Mouse (Mus musculus) MEL (cell line): Measurements from ENCODE around the gene Cyth3. TPM values are rescaled to one million over a fixed set of nuclear protein-coding genes. Genes with fewer than 3 reads are reported as not detected.

ENCODE experiments used
- DNase-seq: peaks from one replicate; pipeline ENCODE4 v3.0.0; 2011; ENCODE audit warnings: low read depth, low spot score
- H3K27ac ChIP-seq: 2 replicates; pipeline ENCODE4 v1.5.1; 2012; ENCODE audit warnings: low read depth, mild to moderate bottlenecking, control low read depth, low read length, moderate library complexity; ENCODE audit not compliant: control insufficient read depth
- H3K27me3 ChIP-seq, 2 experiments: fragments of 150-350 bp in 1 of 2; sonication (generic) in 1 of 2; 2 replicates each; pipeline ENCODE4 v1.6.1; 2012; ENCODE audit warnings: low read length in 2 of 2, mild to moderate bottlenecking in 2 of 2, improper control_type of control experiment in 1 of 2, moderate library complexity in 1 of 2; ENCODE audit not compliant: insufficient read depth in 2 of 2, control insufficient read depth in 1 of 2
- H3K36me3 ChIP-seq, 2 experiments: 2 replicates each; pipeline ENCODE4 v1.6.1; 2012 to 2014; ENCODE audit warnings: low read length in 2 of 2, improper control_type of control experiment in 1 of 2, inconsistent platforms in 1 of 2, mild to moderate bottlenecking in 1 of 2; ENCODE audit not compliant: insufficient read depth in 2 of 2, control insufficient read depth in 1 of 2
- H3K4me1 ChIP-seq, 2 experiments: fragments of 150-350 bp in 1 of 2; sonication (generic) in 1 of 2; 2 replicates each; pipeline ENCODE4 v1.6.1; 2012; ENCODE audit warnings: low read length in 2 of 2, improper control_type of control experiment in 1 of 2, mild to moderate bottlenecking in 1 of 2; ENCODE audit not compliant: insufficient read depth in 2 of 2, control insufficient read depth in 1 of 2
- H3K4me3 ChIP-seq, 2 experiments: fragments of 150-350 bp in 1 of 2; sonication (generic) in 1 of 2; 2 replicates each; pipeline ENCODE4 v1.5.1; 2012; ENCODE audit warnings: low read depth in 2 of 2, low read length in 2 of 2, mild to moderate bottlenecking in 2 of 2, moderate library complexity in 2 of 2, control low read depth in 1 of 2, improper control_type of control experiment in 1 of 2; ENCODE audit not compliant: control insufficient read depth in 1 of 2, insufficient read depth in 1 of 2
- H3K79me2 ChIP-seq: 2 replicates; pipeline ENCODE4 v1.6.1; 2012; ENCODE audit warnings: mild to moderate bottlenecking, low read length, moderate library complexity; ENCODE audit not compliant: control insufficient read depth, poor library complexity, insufficient read depth
- H3K9ac ChIP-seq: 2 replicates; pipeline ENCODE4 v1.6.1; 2012; ENCODE audit warnings: low read depth, mild to moderate bottlenecking, control low read depth, low read length, moderate library complexity; ENCODE audit not compliant: control insufficient read depth, poor library complexity, severe bottlenecking
- H3K9me3 ChIP-seq: fragments of 150-350 bp; sonication (generic); replicated peaks from 2 replicates; pipeline ENCODE4 v1.6.1; 2012; ENCODE audit warnings: mild to moderate bottlenecking, low read length, improper control_type of control experiment, moderate library complexity; ENCODE audit not compliant: insufficient read depth
- BHLHE40 ChIP-seq: IDR thresholded peaks from 2 replicates; pipeline ENCODE4 v1.6.1; 2012; ENCODE audit warnings: low read depth, mild to moderate bottlenecking, inconsistent platforms, low read length, improper control_type of control experiment, borderline replicate concordance
- CTCF ChIP-seq, 3 experiments: IDR thresholded peaks in 2 of 3; conservative IDR thresholded peaks in 1 of 3; 2 replicates each; pipeline ENCODE4 v1.5.1; 2011 to 2012; ENCODE audit warnings: low read length in 3 of 3, low read depth in 2 of 3, mild to moderate bottlenecking in 2 of 3, improper control_type of control experiment in 1 of 3, inconsistent platforms in 1 of 3, mixed read lengths in 1 of 3, moderate library complexity in 1 of 3; ENCODE audit not compliant: control insufficient read depth in 1 of 3, insufficient read depth in 1 of 3, poor library complexity in 1 of 3, severe bottlenecking in 1 of 3
- E2F4 ChIP-seq: IDR thresholded peaks from 2 replicates; pipeline ENCODE4 v1.6.1; 2011; ENCODE audit warnings: low read depth, low read length, improper control_type of control experiment, borderline replicate concordance
- ELF1 ChIP-seq: IDR thresholded peaks from 2 replicates; pipeline ENCODE4 v1.6.1; 2014; ENCODE audit warnings: low read depth, mild to moderate bottlenecking, inconsistent platforms, low read length, improper control_type of control experiment, moderate library complexity
- ETS1 ChIP-seq: IDR thresholded peaks from 2 replicates; pipeline ENCODE4 v1.6.1; 2012; ENCODE audit warnings: low read depth, mild to moderate bottlenecking, inconsistent platforms, low read length, improper control_type of control experiment, moderate library complexity
- GABPA ChIP-seq: IDR thresholded peaks from 2 replicates; pipeline ENCODE4 v1.6.1; 2012; ENCODE audit warnings: low read depth, mild to moderate bottlenecking, inconsistent platforms, low read length, improper control_type of control experiment, moderate library complexity
- HCFC1 ChIP-seq: IDR thresholded peaks from 2 replicates; pipeline ENCODE4 v1.6.1; 2012; ENCODE audit warnings: low read depth, mild to moderate bottlenecking, inconsistent platforms, low read length, improper control_type of control experiment, moderate library complexity
- JUND ChIP-seq: IDR thresholded peaks from 2 replicates; pipeline ENCODE4 v1.6.1; 2011; ENCODE audit warnings: low read depth, mild to moderate bottlenecking, improper control_type of control experiment, low read length
- MAZ ChIP-seq: IDR thresholded peaks from 2 replicates; pipeline ENCODE4 v1.6.1; 2012; ENCODE audit warnings: low read depth, mild to moderate bottlenecking, inconsistent platforms, low read length, improper control_type of control experiment
- MXI1 ChIP-seq: IDR thresholded peaks from 2 replicates; pipeline ENCODE4 v1.6.1; 2011; ENCODE audit warnings: mild to moderate bottlenecking, low read depth, low read length, improper control_type of control experiment
- MYB ChIP-seq: IDR thresholded peaks from 2 replicates; pipeline ENCODE4 v1.6.1; 2011; ENCODE audit warnings: mild to moderate bottlenecking, low read depth, low read length, improper control_type of control experiment
- NRF1 ChIP-seq: IDR thresholded peaks from 2 replicates; pipeline ENCODE4 v1.6.1; 2014; ENCODE audit warnings: low read depth, mild to moderate bottlenecking, inconsistent platforms, low read length, improper control_type of control experiment, moderate library complexity; ENCODE audit not compliant: poor library complexity, insufficient read depth, severe bottlenecking
- POLR2A ChIP-seq, 2 experiments: IDR thresholded peaks; 2 replicates each; pipeline ENCODE4 v1.6.1; 2011 to 2012; ENCODE audit warnings: low read length in 2 of 2, mild to moderate bottlenecking in 2 of 2, control low read depth in 1 of 2, improper control_type of control experiment in 1 of 2, low read depth in 1 of 2, moderate library complexity in 1 of 2; ENCODE audit not compliant: control insufficient read depth in 1 of 2, insufficient read depth in 1 of 2, poor library complexity in 1 of 2
- POLR2AphosphoS2 ChIP-seq: IDR thresholded peaks from 2 replicates; pipeline ENCODE4 v1.6.1; 2011; ENCODE audit warnings: low read length, improper control_type of control experiment
- SIN3A ChIP-seq: IDR thresholded peaks from 2 replicates; pipeline ENCODE4 v1.6.1; 2012; ENCODE audit warnings: low read length, improper control_type of control experiment, inconsistent platforms
- TCF12 ChIP-seq: IDR thresholded peaks from 2 replicates; pipeline ENCODE4 v1.6.1; 2014; ENCODE audit warnings: low read depth, mild to moderate bottlenecking, inconsistent platforms, low read length, improper control_type of control experiment, moderate library complexity
- UBTF ChIP-seq: IDR thresholded peaks from 2 replicates; pipeline ENCODE4 v1.6.1; 2012; ENCODE audit warnings: low read depth, mild to moderate bottlenecking, inconsistent platforms, low read length, improper control_type of control experiment, moderate library complexity, borderline replicate concordance; ENCODE audit not compliant: insufficient read depth
- USF2 ChIP-seq, 2 experiments: IDR thresholded peaks; 2 replicates each; pipeline ENCODE4 v1.6.1; 2011 to 2012; ENCODE audit warnings: improper control_type of control experiment in 2 of 2, low read length in 2 of 2, borderline replicate concordance in 1 of 2, inconsistent platforms in 1 of 2, low read depth in 1 of 2, mild to moderate bottlenecking in 1 of 2; ENCODE audit not compliant: insufficient read depth in 1 of 2
- ZC3H11A ChIP-seq: IDR thresholded peaks from 2 replicates; pipeline ENCODE4 v1.6.1; 2012; ENCODE audit warnings: low read depth, mild to moderate bottlenecking, inconsistent platforms, low read length, improper control_type of control experiment
- ZNF384 ChIP-seq: IDR thresholded peaks from 2 replicates; pipeline ENCODE4 v1.6.1; 2012; ENCODE audit warnings: low read depth, mild to moderate bottlenecking, inconsistent platforms, low read length, improper control_type of control experiment
- polyA plus RNA-seq, 2 experiments: library from polyadenylated mRNA; stranded (reverse) in 1 of 2; unstranded in 1 of 2; fragments of >175 nt in 1 of 2; fragments of >200 nt in 1 of 2; gene quantifications; 2 replicates each; pipeline versions ENCODE4 v1.2.1 to v1.2.4; 2012; ENCODE audit warnings: low replicate concordance in 2 of 2, low read depth in 1 of 2; ENCODE audit not compliant: insufficient read length in 2 of 2, insufficient read depth in 1 of 2, missing spikeins in 1 of 2
- total RNA-seq: library from RNA; depleted of rRNA; stranded (reverse); fragments of 300-350 nt; gene quantifications from 2 replicates; pipeline ENCODE4 v1.2.3, GENCODE M21; 2012

Gene Cyth3
- total and polyA plus RNA-seq, 3 experiments: 41.1 to 44.9 TPM; not detected in 1

DNA sequence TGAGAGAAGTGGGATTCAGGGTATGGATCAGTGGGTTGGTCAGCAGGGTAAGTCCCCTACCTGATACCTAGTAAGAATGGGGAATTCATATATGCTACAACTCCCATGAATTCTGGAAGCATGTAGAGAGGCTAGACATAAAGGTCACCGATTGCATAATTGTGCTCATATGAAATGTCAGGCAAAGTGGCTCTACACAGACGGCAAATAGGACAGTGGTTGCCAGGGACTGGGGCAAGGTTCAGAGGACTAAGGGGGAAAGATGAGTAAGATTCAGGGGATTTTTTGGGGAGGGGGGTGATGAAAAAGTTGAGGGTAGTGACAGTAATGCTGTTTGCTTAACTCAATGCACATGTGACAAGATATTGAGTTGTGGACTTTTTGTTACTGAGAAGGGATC, 41.3 kb upstream of the Cyth3 start:
- H3K79me2 ChIP-seq: no peaks in the 10 kb centered on the region
- H3K9ac ChIP-seq: no peak overlapping the region

GRCm38 (mm10) chr5:143581874-143582273, 40.4 kb upstream of the Cyth3 start:
- Histone ChIP-seq H3K4me3 (no peak overlapping the region), H3K9me3 (no peaks in the 10 kb centered on the region), H3K4me1 (peaks cover 0 to 19% of the 10 kb centered on the region in 2 experiments; a peak in 3 of 4 replicates), H3K27me3 (no peaks in the 10 kb centered on the region; a peak in 1 of 4 replicates), H3K27ac (no peak overlapping the region), H3K79me2 (no peaks in the 10 kb centered on the region), H3K9ac (no peak overlapping the region), H3K36me3 (no peaks in the 10 kb centered on the region)
- TF ChIP-seq ZC3H11A: no peak
- TF ChIP-seq HCFC1: no peak
- TF ChIP-seq ETS1: no peak
- TF ChIP-seq CTCF (IDR thresholded peaks at IDR 0.05 in 2 of 3, conservative IDR thresholded peaks at IDR 0.05 in 1 of 3; ENCODE audit: control insufficient read depth in 1 of 3, insufficient read depth in 1 of 3, low read depth in 2 of 3, low read length in 3 of 3, poor library complexity in 1 of 3, severe bottlenecking in 1 of 3): no peak
- no peak for TF ChIP-seq ZNF384
- no peak for TF ChIP-seq TCF12
- TF ChIP-seq SIN3A: no peak
- no peak for TF ChIP-seq E2F4
- DNase-seq: no peak

More for the DNA sequence above, 41.3 kb upstream of the Cyth3 start:
- no peak for DNase-seq
- Histone ChIP-seq H3K9me3 (no peaks in the 10 kb centered on the region), H3K27me3 (no peaks in the 10 kb centered on the region), H3K36me3 (no peaks in the 10 kb centered on the region), H3K4me3 (no peak overlapping the region), H3K27ac (no peak overlapping the region), H3K4me1 (peaks cover 0 to 19% of the 10 kb centered on the region in 2 experiments; a peak in 3 of 4 replicates)
- TF ChIP-seq E2F4 (no peak), MAZ (no peak), BHLHE40 (no peak), NRF1 (no peak), POLR2AphosphoS2 (no peak), JUND (no peak), SIN3A (no peak), MXI1 (no peak), ELF1 (no peak), POLR2A (IDR thresholded peaks at IDR 0.05; ENCODE audit: control insufficient read depth in 1 of 2, insufficient read depth in 1 of 2, low read depth in 1 of 2, low read length in 2 of 2, poor library complexity in 1 of 2) (no peak), UBTF (no peak), USF2 (IDR thresholded peaks at IDR 0.05; ENCODE audit: borderline replicate concordance in 1 of 2, insufficient read depth in 1 of 2, low read depth in 1 of 2, low read length in 2 of 2) (no peak), ETS1 (no peak), HCFC1 (no peak), MYB (no peak), GABPA (no peak)
